Mouse (Mus musculus) ES-E14 (cell line): Measurements from ENCODE around the gene Nelfb. TPM values are rescaled to one million over a fixed set of nuclear protein-coding genes. Genes with fewer than 3 reads are reported as not detected.

Experiments used
- DNase-seq: peaks from one replicate; pipeline ENCODE4 v3.0.0-alpha.2; 2013; ENCODE audit warnings: low read depth, low spot score
- H3K27ac ChIP-seq: 2 replicates; pipeline ENCODE4 v1.5.1; 2012; ENCODE audit warnings: low read depth, mild to moderate bottlenecking, low read length, moderate library complexity, mixed read lengths; ENCODE audit not compliant: poor library complexity, insufficient read depth, severe bottlenecking
- H3K36me3 ChIP-seq: 2 replicates; pipeline ENCODE4 v1.6.1; 2012; ENCODE audit warnings: mild to moderate bottlenecking, low read length, moderate library complexity, mixed read lengths; ENCODE audit not compliant: control insufficient read depth, poor library complexity, insufficient read depth, severe bottlenecking
- H3K4me1 ChIP-seq, 2 experiments: fragments of 150-350 bp in 1 of 2; sonication (generic) in 1 of 2; 2 replicates each; pipeline ENCODE4 v1.6.1; 2012; ENCODE audit warnings: low read length in 2 of 2, mild to moderate bottlenecking in 1 of 2, mixed read lengths in 1 of 2; ENCODE audit not compliant: control insufficient read depth in 2 of 2, insufficient read depth in 2 of 2, poor library complexity in 1 of 2
- H3K4me3 ChIP-seq, 2 experiments: fragments of 150-350 bp in 1 of 2; sonication (generic) in 1 of 2; 2 replicates each; pipeline ENCODE4 v1.5.1; 2012; ENCODE audit warnings: low read length in 2 of 2, low read depth in 1 of 2, mild to moderate bottlenecking in 1 of 2, mixed read lengths in 1 of 2; ENCODE audit not compliant: insufficient read depth in 1 of 2, poor library complexity in 1 of 2, severe bottlenecking in 1 of 2
- H3K9ac ChIP-seq: 2 replicates; pipeline ENCODE4 v1.6.1; 2012; ENCODE audit warnings: low read depth, mild to moderate bottlenecking, low read length, mixed read lengths; ENCODE audit not compliant: poor library complexity, insufficient read depth, severe bottlenecking
- H3K9me3 ChIP-seq: fragments of 150-350 bp; sonication (generic); 2 replicates; pipeline ENCODE4 v1.6.1; 2012; ENCODE audit warnings: low read depth, mild to moderate bottlenecking, low read length; ENCODE audit not compliant: control insufficient read depth, insufficient read depth
- CHD2 ChIP-seq: IDR thresholded peaks from 2 replicates; pipeline ENCODE4 v1.6.1; 2014; ENCODE audit warnings: mild to moderate bottlenecking, low read depth, low read length, inconsistent platforms
- HCFC1 ChIP-seq: IDR thresholded peaks from 2 replicates; pipeline ENCODE4 v1.6.1; 2012; ENCODE audit warnings: low read length, inconsistent platforms, borderline replicate concordance; ENCODE audit not compliant: insufficient read depth
- MAFK ChIP-seq: IDR thresholded peaks from 2 replicates; pipeline ENCODE4 v1.6.1; 2014; ENCODE audit warnings: mild to moderate bottlenecking, low read depth, low read length, inconsistent platforms; ENCODE audit not compliant: insufficient read depth
- ZC3H11A ChIP-seq: IDR thresholded peaks from 2 replicates; pipeline ENCODE4 v1.6.1; 2012; ENCODE audit warnings: low read depth, mild to moderate bottlenecking, inconsistent platforms, low read length, borderline replicate concordance
- ZNF384 ChIP-seq: IDR thresholded peaks from 2 replicates; pipeline ENCODE4 v1.6.1; 2012; ENCODE audit warnings: low read depth, low read length, inconsistent platforms
- in situ Hi-C, 2 experiments: fragments of 600-800 bp; cut with MboI; formaldehyde crosslinking; loops; one replicate each; pipeline ENCODE4 v1.15.1; 2025; ENCODE audit warnings: low sequenced_read_pairs in 2 of 2, inconsistent platforms in 1 of 2; ENCODE audit not compliant: unreplicated experiment in 2 of 2
- total RNA-seq: library from RNA; depleted of rRNA; stranded (reverse); fragments of 300-350 nt; gene quantifications from 2 replicates; pipeline ENCODE4 v1.2.3, GENCODE M21; 2012

Gene Nelfb
- total RNA-seq, 1 experiment = 50.9 TPM

GRCm38 (mm10) chr2:25234050-25234449, 22.8 kb upstream of the Nelfb start, which contains the start of gene Slc34a3:
TSS of gene Slc34a3 (minus strand) at chr2:25234364.
- Histone ChIP-seq H3K4me3 (no peak within 1 kb of the TSS), H3K4me1 (peaks cover 6 to 38% of the 10 kb centered on the region in 2 experiments), H3K9me3 (no peaks in the 10 kb centered on the region), H3K27ac (no peak within 1 kb of the TSS), H3K36me3 (no peaks in the 10 kb centered on the region), H3K9ac (no peak within 1 kb of the TSS)
- in situ Hi-C loops = no loop called here
- TF ChIP-seq ZNF384 (no peak), CHD2 (no peak), ZC3H11A (no peak)
- DNase-seq = no peak

DNA sequence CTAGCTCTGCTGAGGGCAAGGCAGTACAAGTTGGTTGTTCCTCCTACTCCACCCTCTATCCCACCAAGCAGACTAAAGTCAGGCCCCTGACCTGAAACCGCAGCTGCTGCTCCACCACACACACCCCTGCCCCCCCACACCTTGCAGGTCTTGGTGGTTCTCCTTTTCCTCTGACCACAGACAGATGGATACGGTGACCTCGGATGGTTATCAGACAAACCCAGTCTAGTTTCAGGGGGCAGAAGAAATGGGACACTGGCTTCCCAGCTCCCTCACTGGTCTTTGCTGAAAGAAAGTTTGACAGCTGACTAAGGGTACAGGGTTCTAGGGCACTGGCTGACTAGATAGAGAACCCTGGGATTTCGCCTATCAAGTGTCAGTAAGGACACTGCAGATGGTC, 22.1 kb upstream of the Nelfb start:
- H3K27ac ChIP-seq = no peak overlapping the region
- H3K4me3 ChIP-seq = no peak overlapping the region
- no peaks in the 10 kb centered on the region for H3K36me3 ChIP-seq
- TF ChIP-seq ZNF384 (no peak), CHD2 (no peak), HCFC1 (no peak), MAFK (no peak)
- H3K9ac ChIP-seq = no peak overlapping the region
- no peaks in the 10 kb centered on the region for H3K9me3 ChIP-seq
- peaks cover 6 to 41% of the 10 kb centered on the region in 2 experiments for H3K4me1 ChIP-seq
- DNase-seq = no peak
- in situ Hi-C loops = no loop called here

GRCm38 (mm10) chr2:25231038-25231437, 19.7 kb upstream of the Nelfb start:
- DNase-seq = no peak

GRCm38 (mm10) chr2:25230581-25230980, 19.3 kb upstream of the Nelfb start:
- in situ Hi-C loops = no loop called here
- no peak for DNase-seq
- Histone ChIP-seq H3K27ac (no peak overlapping the region), H3K36me3 (no peaks in the 10 kb centered on the region), H3K4me3 (peak overlapping the region; percentile 2 to 16; a peak in 2 of 4 replicates), H3K9me3 (no peaks in the 10 kb centered on the region), H3K4me1 (peaks cover 9 to 28% of the 10 kb centered on the region in 2 experiments; a peak in 3 of 4 replicates), H3K9ac (peak overlapping the region; percentile 42; the same call in 1 of the 2 replicates)
- TF ChIP-seq MAFK (no peak), HCFC1 (no peak), ZNF384 (no peak), CHD2 (no peak), ZC3H11A (no peak)

More at GRCm38 (mm10) chr2:25231038-25231437, 19.7 kb upstream of the Nelfb start:
- in situ Hi-C loops = no loop called here
- Histone ChIP-seq H3K4me1 (peaks cover 6 to 31% of the 10 kb centered on the region in 2 experiments; a peak in 3 of 4 replicates), H3K36me3 (no peaks in the 10 kb centered on the region), H3K9ac (peak overlapping the region; percentile 42; the same call in 1 of the 2 replicates), H3K9me3 (no peaks in the 10 kb centered on the region), H3K27ac (no peak overlapping the region), H3K4me3 (peak overlapping the region; percentile 2 to 16; a peak in 2 of 4 replicates)
- TF ChIP-seq ZNF384 (no peak), MAFK (no peak), CHD2 (no peak), ZC3H11A (no peak), HCFC1 (no peak)

DNA sequence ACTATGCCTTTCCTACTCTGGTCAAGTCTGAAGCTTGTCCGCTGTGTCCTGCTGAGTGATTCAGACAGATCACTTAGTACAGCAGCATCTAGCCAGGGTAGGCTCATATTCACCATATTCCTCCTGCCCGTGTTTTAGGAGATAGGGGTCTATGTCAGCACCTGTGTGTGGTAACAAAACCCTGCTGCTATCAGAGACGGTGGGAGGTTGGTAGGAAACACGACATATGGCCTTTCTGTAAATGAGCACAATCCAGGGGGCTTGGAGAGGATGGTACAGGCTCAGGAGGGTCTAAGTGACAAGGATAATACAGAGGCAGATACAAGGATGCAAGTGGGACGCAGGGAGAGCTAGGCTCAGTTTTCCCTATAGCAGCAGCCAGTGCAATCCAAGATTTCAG, 18.3 kb upstream of the Nelfb start:
- in situ Hi-C loops = no loop called here
- Histone ChIP-seq H3K27ac (no peak overlapping the region), H3K9ac (no peak overlapping the region), H3K36me3 (no peaks in the 10 kb centered on the region), H3K4me1 (peaks cover 9 to 26% of the 10 kb centered on the region in 2 experiments; a peak in 3 of 4 replicates), H3K4me3 (no peak overlapping the region), H3K9me3 (no peaks in the 10 kb centered on the region)
- no peak for DNase-seq
- no peak for TF ChIP-seq MAFK
